Mouse (Mus musculus) T-cell, adult 66 days (primary cell): ENCODE measurements around the gene Gm32742. TPM values are rescaled to one million over a fixed set of nuclear protein-coding genes. Genes with fewer than 3 reads are reported as not detected.

Source experiments
- total RNA-seq, 2 experiments: library from RNA; stranded (reverse); gene quantifications; 3 replicates in 1 of 2; 4 replicates in 1 of 2; pipeline ENCODE4 v1.2.4; 2023

The Gm32742 gene
- total RNA-seq, result not detected

DNA sequence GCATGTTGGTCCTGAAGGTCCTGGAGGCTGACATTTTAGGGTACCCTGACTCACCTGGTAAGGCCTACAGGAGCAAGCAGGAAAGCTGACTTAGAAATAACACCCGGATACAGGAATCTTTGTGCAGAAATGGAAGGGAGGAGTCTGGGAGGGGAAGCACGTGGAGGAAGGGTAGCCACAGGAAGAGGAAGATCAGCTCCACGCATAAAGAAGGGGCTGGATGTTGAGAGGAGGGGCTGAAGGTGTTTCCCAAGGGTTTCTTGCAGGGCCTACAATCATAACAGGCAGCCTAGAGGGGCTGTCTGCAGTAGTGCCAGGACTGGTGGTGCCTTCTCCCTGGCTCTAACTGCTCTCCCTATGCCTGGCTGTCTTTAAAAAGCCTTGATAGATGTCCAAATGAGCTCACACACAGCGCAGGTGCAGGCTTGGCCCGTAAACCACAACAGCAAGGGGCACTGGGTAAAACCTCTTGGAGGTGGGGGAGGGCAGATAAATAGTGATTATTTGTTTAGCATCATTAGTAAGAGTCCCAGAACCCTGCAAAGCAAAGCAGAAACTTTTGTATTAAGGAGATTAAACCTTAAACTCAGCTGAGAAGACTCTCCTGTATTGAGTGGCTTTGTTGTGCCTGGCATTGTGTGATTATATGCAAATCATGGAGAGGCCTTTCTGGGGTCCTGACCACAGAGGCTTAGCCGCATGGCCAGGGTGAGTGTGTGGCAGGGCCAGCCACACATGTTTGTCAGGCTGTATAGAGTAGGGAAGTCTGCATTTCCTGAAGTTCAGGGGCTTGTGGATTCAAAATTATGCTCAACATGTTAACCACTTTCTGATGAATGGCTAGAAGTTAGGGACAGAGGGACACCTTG, at the start of gene Gm32742:
Gene Gm32742, minus strand, starts transcription at position 206 of the 869 bp plus-strand sequence.

DNA sequence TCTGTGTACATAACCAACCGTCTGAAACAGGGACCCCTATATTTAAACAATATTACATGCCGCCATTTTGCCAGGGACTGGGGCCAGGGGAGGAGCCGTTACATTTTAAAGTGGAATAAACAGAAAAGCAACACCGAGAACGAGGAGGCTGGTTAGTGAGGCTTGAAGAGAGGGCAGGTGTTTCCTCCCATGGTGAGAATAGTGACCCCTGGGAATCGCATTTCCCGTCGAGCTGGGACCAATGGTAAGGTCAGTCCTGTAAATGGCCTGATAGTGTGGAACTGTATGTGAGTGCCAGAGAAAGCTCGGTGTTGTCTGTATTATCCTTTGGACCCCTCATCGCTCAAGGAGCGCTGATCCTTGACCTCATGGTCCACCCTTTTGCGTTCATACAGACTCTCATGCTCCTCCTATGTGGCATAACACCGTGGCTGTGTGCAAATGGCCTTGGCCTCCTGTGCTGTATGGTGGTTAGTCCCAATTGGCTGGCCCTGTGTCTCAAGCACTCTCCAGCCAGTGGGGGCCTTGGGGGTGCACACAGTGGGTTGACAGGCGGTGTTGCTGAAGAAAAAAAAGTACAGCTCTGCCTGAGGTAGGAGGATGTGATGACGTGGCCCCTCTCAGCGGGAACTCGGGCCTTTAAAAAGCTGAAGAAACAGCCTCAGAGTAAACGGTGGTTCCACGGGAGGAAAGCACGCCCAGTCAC, 47.9 kb upstream of the Gm32742 start, which contains the start of gene Pou2af1:
Gene Pou2af1, plus strand, starts transcription at position 686 of the 706 bp plus-strand sequence.

DNA sequence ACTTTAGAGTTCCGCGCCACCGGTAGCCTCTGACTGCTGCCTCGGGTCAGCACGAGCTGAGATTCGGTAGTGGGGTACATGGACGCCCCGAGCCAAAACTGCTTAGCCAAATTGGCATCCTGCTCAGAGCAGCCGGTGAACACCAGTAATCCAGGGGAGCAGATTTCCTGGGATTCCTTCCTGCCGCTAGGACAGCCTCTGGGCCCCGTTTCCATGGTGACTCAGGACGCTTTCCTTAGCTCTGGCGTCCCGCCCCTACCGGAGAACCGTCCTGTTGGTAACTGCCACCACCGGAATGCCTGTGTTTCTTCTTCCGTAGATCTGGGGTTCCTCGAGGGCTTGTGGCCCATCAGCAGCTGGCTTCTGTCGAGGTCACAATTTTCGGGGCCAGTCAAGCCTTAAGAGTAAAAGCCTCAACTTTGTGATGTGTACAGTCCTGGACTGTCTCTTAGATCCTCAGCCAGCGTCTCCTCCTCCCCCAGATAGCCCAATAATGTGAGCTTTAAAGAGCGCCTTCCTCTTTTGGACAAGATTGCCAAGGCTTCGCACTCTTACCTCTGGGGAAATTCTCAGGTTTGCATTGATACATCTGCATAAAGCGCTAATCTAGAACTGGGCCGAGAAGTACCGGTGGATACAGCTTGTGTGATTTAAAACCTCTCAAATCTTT, 63.4 kb downstream of the Gm32742 start, which contains the start of gene 4833427G06Rik:
Gene 4833427G06Rik, minus strand, starts transcription at position 323 of the 670 bp plus-strand sequence.

Other genes with a start within 250 kb of the Gm32742 start
- 10 to 100 TPM; 38.7 to 47.5 TPM for gene Sik2, start 156.4 kb downstream of the Gm32742 start, total RNA-seq
- gene Btg4, start 104.6 kb downstream of the Gm32742 start, total RNA-seq, result not detected
- not detected for gene Layn, start 88.4 kb downstream of the Gm32742 start, total RNA-seq
- gene 4833427G06Rik, start 63.4 kb downstream of the Gm32742 start, total RNA-seq, result not detected
- 10 to 100 TPM; 11.4 to 12.1 TPM for gene Pou2af1, start 48.2 kb upstream of the Gm32742 start, total RNA-seq
- gene Colca2, start 113.1 kb upstream of the Gm32742 start, total RNA-seq, result not detected
- gene 1810046K07Rik, start 163.4 kb upstream of the Gm32742 start, total RNA-seq, result not detected